Mouse (Mus musculus) gonadal fat pad, adult 2 months (tissue): ENCODE data around the gene Amhr2. TPM values are rescaled to one million over a fixed set of nuclear protein-coding genes. Genes with fewer than 3 reads are reported as not detected.

Experiments
- DNase-seq: peaks from one replicate; pipeline ENCODE4 v3.0.0-alpha.2; 2012; ENCODE audit warnings: low read depth
- polyA plus RNA-seq: library from polyadenylated mRNA; depleted of rRNA; stranded (reverse); fragments of >200 nt; gene quantifications from 2 replicates; pipeline ENCODE4 v1.2.3, GENCODE M21; 2012; rRNA removed

Amhr2 gene
- polyA plus RNA-seq, result 5.5 and 7.0 TPM in 2 replicates

DNA sequence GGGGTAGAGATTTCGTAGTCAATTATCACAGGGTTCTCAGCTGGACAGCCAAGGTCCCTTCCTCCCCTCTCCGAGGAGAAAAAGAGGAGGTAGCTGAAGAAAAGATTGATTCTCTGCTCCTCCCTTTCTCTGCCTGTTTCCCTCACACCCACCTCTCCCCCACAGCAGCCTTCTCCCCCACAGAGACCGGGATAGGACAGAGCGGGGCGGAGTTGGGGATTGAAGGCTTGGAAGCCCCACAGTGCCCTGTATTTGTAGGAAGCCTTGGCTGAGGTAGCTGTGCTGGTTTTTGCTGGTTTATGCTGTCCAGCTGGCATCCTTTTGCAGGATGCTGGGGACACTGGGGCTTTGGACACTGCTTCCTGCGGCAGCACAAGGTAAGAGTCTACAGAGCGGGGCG lies at the start of gene Amhr2:
Amhr2 (plus strand) TSS at position 222 of the 400 bp plus-strand sequence.
- DNase-seq, result no peak

DNA sequence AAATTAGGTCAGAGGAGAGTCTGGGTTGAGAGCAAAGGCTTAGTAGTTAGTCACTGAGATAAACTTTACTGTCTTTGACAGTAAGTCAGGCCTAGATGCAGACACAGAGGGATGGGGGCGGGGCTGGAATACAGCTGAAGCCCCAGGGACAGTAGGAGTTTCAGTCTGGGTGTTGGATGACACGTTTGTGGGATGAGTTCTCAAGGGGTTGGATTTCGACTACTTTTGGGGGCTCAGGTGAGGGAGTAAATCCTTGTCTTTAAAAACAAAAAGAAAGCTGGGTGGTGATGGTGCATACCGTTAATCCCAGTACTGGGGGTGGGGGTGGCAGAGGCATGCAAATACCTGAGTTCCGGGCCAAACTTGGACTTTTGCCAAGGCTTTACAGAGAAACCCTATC lies 46.5 kb upstream of the Amhr2 start:
- DNase-seq, result no peak

GRCm38 (mm10) chr15:102399229-102400221 lies 45.6 kb upstream of the Amhr2 start:
- DNase-seq, result no peak

DNA sequence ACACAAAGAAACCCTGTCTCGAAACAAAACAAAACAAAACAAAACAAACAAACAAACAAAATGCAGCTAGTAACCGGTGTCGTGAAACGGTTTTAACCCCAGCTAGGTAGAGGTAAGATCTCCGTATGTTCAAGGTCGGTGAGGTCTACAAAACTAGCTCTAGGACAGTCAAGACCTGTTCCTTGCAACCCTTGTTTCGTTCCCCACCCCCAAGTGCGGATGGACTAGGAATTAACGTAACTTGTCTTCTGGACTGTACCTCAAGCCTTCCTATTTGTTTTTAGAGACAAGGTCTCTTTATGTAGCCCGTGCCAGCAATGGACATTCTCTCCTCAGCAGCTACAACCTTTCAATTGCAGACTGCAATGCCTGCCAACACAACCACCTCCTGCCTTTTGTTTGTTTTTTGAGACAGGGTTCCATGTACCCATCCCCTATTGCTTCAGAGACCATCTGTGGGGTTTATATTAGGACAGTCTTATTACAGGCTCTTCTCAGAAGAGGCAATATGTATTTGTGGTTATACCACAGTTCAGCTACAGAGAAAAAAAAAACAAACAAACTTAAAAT lies 44.6 kb upstream of the Amhr2 start:
- no peak for DNase-seq

GRCm38 (mm10) chr15:102401278-102401677 lies 43.9 kb upstream of the Amhr2 start:
- DNase-seq, result no peak

- DNase-seq, result no peak
Observed at GRCm38 (mm10) chr15:102402210-102402609, 43.0 kb upstream of the Amhr2 start.

DNA sequence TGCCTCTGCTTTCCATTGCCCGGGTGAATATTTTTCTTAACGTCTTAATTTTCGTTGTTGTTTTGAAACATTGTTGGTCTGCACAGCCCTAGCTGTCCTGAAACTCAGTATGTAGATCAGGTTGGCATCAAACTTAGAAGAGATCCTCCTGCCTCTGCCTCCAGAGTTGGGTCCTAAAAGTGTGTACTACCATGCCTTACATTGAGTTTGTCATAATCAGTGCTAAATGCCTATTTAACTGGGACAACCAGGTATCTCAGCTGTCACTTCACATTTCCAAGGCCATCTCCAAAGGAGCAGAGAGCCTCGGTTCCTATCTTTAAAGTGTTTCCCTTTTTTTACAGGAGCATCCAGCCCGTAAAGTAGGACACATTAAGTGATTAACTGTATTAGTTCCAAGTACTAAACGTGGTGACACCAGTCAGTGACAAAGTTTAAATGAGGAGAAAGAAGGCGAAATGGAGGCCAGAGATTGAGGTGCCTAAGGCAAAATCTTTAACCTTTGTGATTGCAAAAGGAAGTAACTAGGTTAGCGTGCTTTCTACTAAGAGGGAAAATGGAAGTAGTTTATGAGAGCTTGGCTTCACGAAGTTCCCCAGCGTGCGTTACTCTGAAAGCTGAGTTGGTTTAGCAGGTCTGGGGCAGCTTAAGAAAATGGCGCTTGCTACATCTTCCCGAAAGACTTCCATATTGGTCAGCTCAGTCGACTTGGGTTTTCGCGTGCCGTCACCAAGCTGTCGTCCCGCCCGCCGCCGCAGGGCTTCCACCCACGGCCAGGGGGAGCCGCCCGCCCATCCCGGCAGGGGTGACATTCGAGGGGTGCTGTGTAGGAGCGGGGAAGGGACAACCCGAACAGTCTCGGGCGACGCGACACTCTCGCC lies 40.3 kb upstream of the Amhr2 start:
- no peak for DNase-seq

DNA sequence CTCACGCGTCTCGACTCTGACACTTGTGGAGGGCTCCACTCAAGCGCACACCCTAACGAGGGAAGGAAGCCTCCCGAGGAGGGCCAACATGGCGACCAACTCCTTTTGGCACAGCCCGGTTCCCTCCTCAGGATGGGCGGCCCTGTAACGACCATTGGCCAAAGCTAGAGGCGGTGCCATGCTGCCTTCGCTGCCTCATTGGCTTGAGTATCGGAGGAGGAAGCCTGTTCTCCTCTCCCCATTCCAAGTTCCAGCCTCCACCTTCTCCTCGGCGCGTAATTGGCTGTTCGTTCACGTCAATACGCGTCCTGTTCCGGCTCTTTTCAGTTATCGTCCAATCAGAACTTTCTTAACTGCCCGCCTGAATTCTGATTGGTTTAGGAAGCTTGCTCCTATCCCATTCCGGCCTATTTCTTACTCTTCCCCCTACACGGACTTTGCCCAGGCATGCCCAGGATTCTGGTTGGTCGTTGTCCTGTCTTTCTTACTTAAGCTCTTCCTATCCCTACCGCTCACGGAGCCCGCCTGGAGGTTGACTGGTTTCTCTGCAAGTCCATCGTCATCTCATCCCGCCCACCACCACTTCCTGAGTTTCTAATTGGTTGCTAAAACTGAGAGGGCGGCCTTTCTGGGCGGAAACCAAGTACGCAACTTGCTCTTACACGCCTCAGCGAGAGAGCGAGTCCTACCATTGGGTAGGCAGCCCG lies 39.5 kb upstream of the Amhr2 start, which contains the start of gene Sp1:
Sp1 (plus strand) TSS at position 655 of the 707 bp plus-strand sequence.
- peak; percentile 100 for DNase-seq

GRCm38 (mm10) chr15:102406196-102406911 lies 38.8 kb upstream of the Amhr2 start:
- no peak for DNase-seq

DNA sequence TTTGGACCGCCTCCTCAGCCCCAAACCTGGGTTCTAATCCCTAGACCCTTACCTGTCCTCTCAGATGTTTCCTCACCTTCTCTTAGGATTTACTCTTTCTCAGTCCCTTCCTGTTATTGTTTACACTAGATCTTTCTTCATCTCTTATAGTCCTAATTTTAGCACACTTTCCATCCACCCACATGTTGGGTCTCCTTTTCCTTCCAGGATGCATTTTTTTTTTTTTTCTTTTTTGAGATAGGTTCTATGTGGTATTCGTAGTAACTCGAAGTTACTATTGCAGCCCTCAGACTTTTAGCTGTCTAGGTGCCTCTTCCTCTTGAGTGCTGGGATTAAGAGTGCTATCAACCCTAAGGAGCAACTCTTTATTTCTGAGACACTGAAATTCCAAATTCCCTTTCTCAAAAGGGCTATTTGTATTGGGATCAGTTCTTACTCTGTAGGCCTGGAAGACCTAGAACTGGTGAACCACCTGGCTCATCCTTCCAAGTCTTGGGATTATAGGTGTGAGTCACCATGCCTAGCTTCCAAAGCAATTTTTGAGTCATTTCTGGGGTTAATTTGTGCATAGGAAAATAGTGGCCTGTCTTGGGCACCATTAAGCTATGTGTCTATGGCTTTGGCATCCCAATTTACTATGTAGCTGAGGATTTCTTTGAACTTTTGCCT lies 38.1 kb upstream of the Amhr2 start:
- no peak for DNase-seq

DNA sequence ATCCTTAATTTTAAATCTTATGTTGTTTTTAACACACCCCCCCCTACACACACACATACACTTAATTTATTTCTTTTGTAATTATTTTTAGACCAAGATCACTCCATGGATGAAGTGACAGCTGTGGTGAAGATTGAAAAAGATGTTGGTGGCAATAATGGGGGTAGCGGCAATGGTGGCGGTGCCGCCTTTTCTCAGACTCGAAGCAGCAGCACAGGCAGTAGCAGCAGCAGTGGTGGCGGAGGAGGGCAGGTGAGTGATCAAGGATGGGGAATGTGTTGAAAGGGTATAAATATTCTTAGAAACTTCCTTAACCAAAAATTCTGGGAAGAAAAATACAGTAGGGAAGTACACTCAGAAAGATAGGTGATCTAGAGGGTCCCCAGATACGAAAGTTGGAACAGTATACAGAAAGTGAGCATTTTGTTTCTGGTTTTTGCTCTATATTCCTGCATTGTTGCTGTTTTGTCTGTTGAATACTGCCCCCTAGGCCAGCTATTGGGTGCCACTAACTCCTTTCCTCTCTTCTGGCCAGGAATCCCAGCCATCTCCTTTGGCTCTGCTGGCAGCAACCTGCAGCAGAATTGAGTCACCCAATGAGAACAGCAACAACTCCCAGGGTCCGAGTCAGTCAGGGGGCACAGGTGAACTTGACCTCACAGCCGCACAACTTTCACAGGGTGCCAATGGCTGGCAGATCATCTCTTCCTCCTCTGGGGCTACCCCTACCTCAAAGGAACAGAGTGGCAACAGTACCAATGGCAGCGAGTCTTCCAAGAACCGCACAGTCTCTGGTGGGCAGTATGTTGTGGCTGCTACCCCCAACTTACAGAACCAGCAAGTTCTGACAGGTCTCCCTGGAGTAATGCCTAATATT lies 37.2 kb upstream of the Amhr2 start:
- no peak for DNase-seq

DNA sequence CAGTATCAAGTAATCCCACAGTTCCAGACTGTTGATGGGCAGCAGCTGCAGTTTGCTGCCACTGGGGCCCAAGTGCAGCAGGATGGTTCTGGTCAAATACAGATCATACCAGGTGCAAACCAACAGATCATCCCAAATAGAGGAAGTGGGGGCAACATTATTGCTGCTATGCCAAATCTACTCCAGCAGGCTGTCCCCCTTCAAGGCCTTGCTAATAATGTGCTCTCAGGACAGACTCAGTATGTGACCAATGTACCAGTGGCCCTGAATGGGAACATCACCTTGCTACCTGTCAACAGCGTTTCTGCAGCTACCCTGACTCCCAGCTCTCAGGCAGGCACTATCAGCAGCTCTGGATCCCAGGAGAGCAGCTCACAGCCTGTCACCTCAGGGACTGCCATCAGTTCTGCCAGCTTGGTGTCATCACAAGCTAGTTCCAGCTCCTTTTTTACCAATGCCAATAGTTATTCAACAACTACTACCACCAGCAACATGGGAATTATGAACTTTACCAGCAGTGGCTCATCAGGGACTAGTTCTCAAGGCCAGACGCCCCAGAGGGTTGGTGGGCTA lies 36.5 kb upstream of the Amhr2 start:
- DNase-seq, result no peak

DNA sequence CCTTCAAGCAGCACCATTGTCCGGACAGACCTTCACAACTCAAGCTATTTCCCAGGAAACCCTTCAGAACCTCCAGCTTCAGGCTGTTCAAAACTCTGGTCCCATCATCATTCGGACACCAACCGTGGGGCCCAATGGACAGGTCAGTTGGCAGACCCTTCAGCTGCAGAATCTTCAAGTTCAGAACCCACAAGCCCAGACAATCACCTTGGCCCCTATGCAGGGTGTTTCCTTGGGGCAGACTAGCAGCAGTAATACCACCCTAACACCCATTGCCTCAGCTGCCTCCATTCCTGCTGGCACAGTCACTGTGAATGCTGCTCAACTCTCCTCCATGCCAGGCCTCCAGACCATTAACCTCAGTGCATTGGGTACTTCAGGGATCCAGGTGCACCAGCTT lies 35.9 kb upstream of the Amhr2 start:
- DNase-seq, result no peak

GRCm38 (mm10) chr15:102411077-102411476 lies 34.1 kb upstream of the Amhr2 start:
- DNase-seq, result no peak

GRCm38 (mm10) chr15:102413687-102414086 lies 31.5 kb upstream of the Amhr2 start:
- DNase-seq, result no peak

- DNase-seq, result no peak
Observed at GRCm38 (mm10) chr15:102417524-102417923, 27.6 kb upstream of the Amhr2 start.

GRCm38 (mm10) chr15:102420986-102421385 lies 24.2 kb upstream of the Amhr2 start:
- DNase-seq, result no peak

GRCm38 (mm10) chr15:102421437-102421836 lies 23.7 kb upstream of the Amhr2 start:
- no peak for DNase-seq
